Mouse (Mus musculus) lung, postnatal 0 days (tissue): ENCODE measurements around the gene Cib2.

Experiments used
- CTCF ChIP-seq: IDR thresholded peaks from 2 replicates; pipeline ENCODE4 v1.5.1; 2016; ENCODE audit warnings: antibody characterized with exemption, mild to moderate bottlenecking
- EP300 ChIP-seq: IDR thresholded peaks from 2 replicates; pipeline ENCODE4 v1.6.1; 2016; ENCODE audit warnings: antibody characterized with exemption, mild to moderate bottlenecking, control low read depth

DNA sequence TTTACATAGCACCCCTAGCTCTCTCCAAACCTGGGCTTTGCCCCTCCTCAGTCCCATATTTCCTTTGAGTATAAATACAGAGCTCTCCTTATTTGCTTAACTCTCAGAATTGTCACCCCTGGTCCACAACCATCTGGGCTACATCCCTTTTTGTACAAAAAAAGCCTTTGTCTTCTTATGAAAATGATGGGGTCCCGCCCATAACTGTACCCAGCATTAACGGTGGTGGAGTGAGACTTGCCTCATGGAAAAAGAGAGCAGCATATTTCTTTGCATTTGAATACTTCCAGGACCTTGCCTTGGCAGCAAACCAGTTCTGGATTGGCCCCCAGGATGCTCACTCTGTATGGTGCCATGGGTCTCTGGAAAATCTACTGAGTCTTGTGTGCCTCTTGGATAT lies 30.1 kb downstream of the Cib2 start:
- TF ChIP-seq CTCF (no peak), EP300 (no peak)
